9 mouse cellular contexts compared by ENCODE assay signal in the genomic region with DNA sequence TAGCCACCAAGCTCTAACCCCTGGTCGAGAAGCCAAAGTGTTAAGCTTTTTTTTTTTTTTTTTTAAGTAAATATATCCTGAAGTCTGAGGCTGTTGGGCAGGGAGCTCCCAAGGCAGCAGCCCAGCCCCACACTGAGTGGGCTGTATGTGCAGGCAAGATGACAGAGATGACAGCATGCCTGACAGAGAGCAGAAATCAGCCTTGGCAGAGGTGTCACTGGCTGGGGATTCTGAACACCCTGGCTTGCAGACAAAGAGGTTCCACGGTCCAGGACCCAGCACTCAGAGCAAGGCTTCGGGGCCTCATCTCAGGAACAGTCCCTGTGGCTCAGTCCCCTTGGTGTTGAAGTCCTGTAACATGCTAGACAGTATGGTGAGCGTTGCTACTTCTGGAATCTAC. TPM values are rescaled to one million over a fixed set of nuclear protein-coding genes. Genes with fewer than 3 reads are reported as not detected.
DNase-seq lines count a peak whose midpoint lies in the region; ATAC-seq lines count a peak whose summit lies in the region.
"Had no signal": no experiment of that assay in that cellular context is flagged by ENCODE, and none has a peak within 500 bp of the region (broad histone marks: within the 10 kb centered on the region; RNA-seq: fewer than 3 reads in every experiment).

No protein-coding gene starts in this region.

- no peak overlapping the region for H3K9ac ChIP-seq in embryonic facial prominence, embryonic 11.5 days (replicated peaks; ENCODE audit: low read length)
- H3K9ac ChIP-seq in midbrain, embryonic 11.5 days (ENCODE audit: low read length) = no peak overlapping the region
- H3K9ac ChIP-seq: liver, embryonic 15.5 days had no signal

- H3K36me3 ChIP-seq in embryonic facial prominence, embryonic 11.5 days (replicated peaks; ENCODE audit: control insufficient read depth, insufficient read depth, low read depth, low read length) = no peaks in the 10 kb centered on the region
- 0 out of 2 replicates have a peak, but pooled peaks cover 8% of the 10 kb centered on the region for H3K36me3 ChIP-seq in limb, embryonic 10.5 days
- no peaks in the 10 kb centered on the region for H3K36me3 ChIP-seq in midbrain, embryonic 11.5 days (ENCODE audit: control insufficient read depth, insufficient read depth, low read length)
- H3K36me3 ChIP-seq: liver, embryonic 15.5 days had no signal

- no peaks in the 10 kb centered on the region for H3K27me3 ChIP-seq in embryonic facial prominence, embryonic 11.5 days (ENCODE audit: control insufficient read depth, insufficient read depth, low read length)
- H3K27me3 ChIP-seq in limb, embryonic 10.5 days (ENCODE audit: low read depth, poor library complexity, severe bottlenecking) = no peaks in the 10 kb centered on the region
- 0 out of 2 replicates have a peak, but pooled peaks cover 3% of the 10 kb centered on the region for H3K27me3 ChIP-seq in midbrain, embryonic 11.5 days (ENCODE audit: control insufficient read depth, insufficient read depth, low read length)
- H3K27me3 ChIP-seq: liver, embryonic 15.5 days had no signal

- no peak overlapping the region for H3K4me3 ChIP-seq in embryonic facial prominence, embryonic 11.5 days (ENCODE audit: low read depth, low read length)
- no peak overlapping the region for H3K4me3 ChIP-seq in limb, embryonic 10.5 days
- no peak overlapping the region for H3K4me3 ChIP-seq in midbrain, embryonic 11.5 days (ENCODE audit: low read depth, low read length)
- H3K4me3 ChIP-seq: liver, embryonic 15.5 days had no signal

- peaks cover 16% of the 10 kb centered on the region for H3K4me1 ChIP-seq in embryonic facial prominence, embryonic 11.5 days (ENCODE audit: control insufficient read depth, insufficient read depth, low read length)
- peaks cover 58% of the 10 kb centered on the region for H3K4me1 ChIP-seq in limb, embryonic 10.5 days
- peaks cover 9% of the 10 kb centered on the region for H3K4me1 ChIP-seq in midbrain, embryonic 11.5 days (ENCODE audit: control insufficient read depth, insufficient read depth, low read length)
- H3K4me1 ChIP-seq: liver, embryonic 15.5 days had no signal

- ATAC-seq in embryonic facial prominence, embryonic 11.5 days (replicated peaks; ENCODE audit: insufficient number of reproducible peaks, low FRiP score, low TSS enrichment, low read depth) = no peak
- ATAC-seq in midbrain, embryonic 11.5 days (ENCODE audit: low FRiP score) = no peak

- no peaks in the 10 kb centered on the region for H3K9me3 ChIP-seq in embryonic facial prominence, embryonic 11.5 days (replicated peaks; ENCODE audit: control insufficient read depth, low read length)
- no peaks in the 10 kb centered on the region for H3K9me3 ChIP-seq in limb, embryonic 10.5 days (replicated peaks)
- no peaks in the 10 kb centered on the region for H3K9me3 ChIP-seq in midbrain, embryonic 11.5 days (ENCODE audit: control insufficient read depth, low read length)
- H3K9me3 ChIP-seq: liver, embryonic 15.5 days had no signal

- WGBS in embryonic facial prominence, embryonic 11.5 days = 62% methylated on average over 4 of the region's 4 CpGs
- WGBS in limb, embryonic 10.5 days = 74% methylated on average over 4 of the region's 4 CpGs
- WGBS in midbrain, embryonic 11.5 days = 73% methylated on average over 4 of the region's 4 CpGs

- DNase-seq in layer of hippocampus, adult 11-12 months (ENCODE audit: low spot score) = peak; percentile 45
- DNase-seq in layer of hippocampus, postnatal 25 days (ENCODE audit: extremely low spot score in 1 of 2, low spot score in 1 of 2) = no peak
- no peak for DNase-seq in embryonic facial prominence, embryonic 11.5 days (ENCODE audit: low spot score)
- DNase-seq in heart, adult 9 months (ENCODE audit: low spot score in 2 of 2) = peak; percentile 45 to 56
- DNase-seq in limb, embryonic 10.5 days (ENCODE audit: low spot score) = no peak
- DNase-seq in thymus, postnatal 36 days = no peak
- DNase-seq in midbrain, embryonic 11.5 days (ENCODE audit: low spot score, missing footprints) = no peak

- peak overlapping the region; percentile 85; the same call in 1 of the 2 replicates for H3K27ac ChIP-seq in embryonic facial prominence, embryonic 11.5 days (replicated peaks; ENCODE audit: low read depth, low read length)
- H3K27ac ChIP-seq in limb, embryonic 10.5 days = peak overlapping the region; percentile 92
- no peak overlapping the region for H3K27ac ChIP-seq in midbrain, embryonic 11.5 days (ENCODE audit: low read depth, low read length)
- H3K27ac ChIP-seq: liver, embryonic 15.5 days had no signal

- no peak overlapping the region for H3K4me2 ChIP-seq in embryonic facial prominence, embryonic 11.5 days (ENCODE audit: low read depth, low read length)
- no peak overlapping the region for H3K4me2 ChIP-seq in midbrain, embryonic 11.5 days
- H3K4me2 ChIP-seq: liver, embryonic 15.5 days had no signal

RNA-seq across cellular contexts. Expression of a gene that starts 41.2 kb away (rescaled TPM):
- 1 to 10 TPM in 1 of 2 experiments, under 1 TPM in 1; 0.49 to 2.4 TPM for total RNA-seq in layer of hippocampus, postnatal 25 days (2021)
- polyA plus RNA-seq in embryonic facial prominence, embryonic 11.5 days (2014; fragmentation: Nextera tagmentation; extraction: Ambion mirVana) = 0.54 and 0.77 TPM in 2 replicates
- 0.26 and 0.34 TPM in 2 replicates for polyA plus RNA-seq in limb, embryonic 10.5 days (2016; fragmentation: Nextera tagmentation; extraction: Ambion mirVana)
- 0.41 and 0.90 TPM in 2 replicates for polyA plus RNA-seq in midbrain, embryonic 11.5 days (2014; fragmentation: Nextera tagmentation; extraction: Ambion mirVana)
- total RNA-seq: hematopoietic stem cell, adult 5-6 weeks had no signal
- polyA plus RNA-seq: liver, embryonic 15.5 days had no signal

RNA-seq across cellular contexts. Expression of a gene that starts 44.3 kb away (rescaled TPM):
- total RNA-seq in layer of hippocampus, postnatal 25 days (2021) = 10 to 100 TPM; 11.3 to 15.0 TPM
- 24.6 and 26.7 TPM in 2 replicates for polyA plus RNA-seq in embryonic facial prominence, embryonic 11.5 days (2014; fragmentation: Nextera tagmentation; extraction: Ambion mirVana)
- polyA plus RNA-seq in limb, embryonic 10.5 days (2016; fragmentation: Nextera tagmentation; extraction: Ambion mirVana) = 9.5 and 33.2 TPM in 2 replicates
- 13.0 and 13.9 TPM in 2 replicates for polyA plus RNA-seq in midbrain, embryonic 11.5 days (2014; fragmentation: Nextera tagmentation; extraction: Ambion mirVana)

RNA-seq across cellular contexts. Expression of a gene that starts 44.3 kb away (rescaled TPM):
- total RNA-seq in layer of hippocampus, postnatal 25 days (2021) = 100 to 1,000 TPM; 152 TPM
- polyA plus RNA-seq in embryonic facial prominence, embryonic 11.5 days (2014; fragmentation: Nextera tagmentation; extraction: Ambion mirVana) = 5.4 and 5.8 TPM in 2 replicates
- 0.11 TPM in 1 of 2 replicates, not detected in the other for polyA plus RNA-seq in limb, embryonic 10.5 days (2016; fragmentation: Nextera tagmentation; extraction: Ambion mirVana)
- 18.7 and 19.6 TPM in 2 replicates for polyA plus RNA-seq in midbrain, embryonic 11.5 days (2014; fragmentation: Nextera tagmentation; extraction: Ambion mirVana)

Comparison
In these comparisons a context has a peak if more than half of its experiments do, and no peak if none do; other contexts are left out.
1. DNase-seq: peak in layer of hippocampus, adult 11-12 months (single experiment) and heart, adult 9 months (2 of 2); none in layer of hippocampus, postnatal 25 days (0 of 2), embryonic facial prominence, embryonic 11.5 days (single experiment), limb, embryonic 10.5 days (single experiment), thymus, postnatal 36 days (0 of 2) and midbrain, embryonic 11.5 days (single experiment).